Mouse (Mus musculus): ENCODE data around the gene Gm21883. TPM values are rescaled to one million over a fixed set of nuclear protein-coding genes. Genes with fewer than 3 reads are reported as not detected.
"Not testable (repeated sequence)": the region's sequence is repeated elsewhere in the genome, so short reads cannot be mapped to it uniquely, and the experiment has no call there.

Gene Gm21883
- total RNA-seq (2021), result not detected

DNA sequence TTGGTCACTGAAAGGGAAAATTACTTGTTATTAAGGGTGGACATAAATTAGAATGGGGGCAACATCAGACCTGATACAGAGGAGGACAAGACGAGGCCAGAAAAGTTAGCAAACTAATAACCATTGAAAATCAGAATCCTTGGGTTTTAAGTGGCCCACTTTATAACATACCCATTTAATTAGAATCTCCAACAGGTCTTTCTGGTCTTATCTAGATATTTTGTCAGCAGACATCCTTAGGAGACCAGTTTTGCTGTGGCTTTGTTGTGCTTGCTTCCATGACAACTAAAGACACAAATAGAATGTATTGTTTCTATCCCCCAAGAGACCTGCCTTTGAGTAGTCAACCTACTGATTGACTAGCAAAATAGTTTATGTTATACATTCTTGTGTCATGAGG is at the start of gene Gm21883:
TSS of gene Gm21883 (minus strand) at position 101 of the 400 bp plus-strand sequence.
- DNase-seq (ENCODE audit: extremely low spot score in 1 of 2, low spot score in 1 of 2), result not testable (repeated sequence)

DNA sequence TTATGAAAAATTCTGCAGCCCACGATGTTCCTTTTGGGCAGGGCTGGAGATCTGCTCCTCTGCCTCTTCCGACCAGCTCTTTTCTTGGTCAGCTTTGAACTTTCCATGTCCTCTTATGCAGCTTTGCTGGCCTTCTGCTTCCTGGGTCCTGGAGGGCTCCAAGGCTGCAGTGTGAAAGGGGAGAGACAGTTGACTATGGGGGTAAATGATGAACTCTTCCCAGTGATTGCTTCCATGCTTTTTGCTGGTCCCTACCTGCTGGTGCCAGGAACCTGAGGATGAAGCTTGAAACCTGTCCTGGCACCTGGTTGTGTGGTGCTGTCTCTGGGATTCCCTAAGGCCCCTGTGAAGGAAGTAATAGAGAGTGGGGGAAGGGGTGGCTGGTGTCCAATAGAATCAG is 44.7 kb upstream of the Gm21883 start, which contains the start of gene Spin2e:
TSS of gene Spin2e (minus strand) at position 101 of the 400 bp plus-strand sequence.
- not testable (repeated sequence) for DNase-seq (ENCODE audit: extremely low spot score in 1 of 2, low spot score in 1 of 2)

Other genes with a start within 250 kb of the Gm21883 start
- gene Btbd35f26, start 237.8 kb downstream of the Gm21883 start, total RNA-seq (2021), result not detected
- not detected for gene Btbd35f19, start 190.4 kb downstream of the Gm21883 start, total RNA-seq (2021)
- gene Spin2e, start 44.6 kb upstream of the Gm21883 start, total RNA-seq (2021), result not detected
- not detected for gene Btbd35f25, start 142.9 kb upstream of the Gm21883 start, total RNA-seq (2021)